ENCODE assay signal across 22 mouse cellular contexts in genomic region chr19:9998736-9999486, GRCm38 (mm10). TPM values are rescaled to one million over a fixed set of nuclear protein-coding genes. Genes with fewer than 3 reads are reported as not detected.
"Had no signal": no experiment of that assay in that cellular context is flagged by ENCODE, and none has a peak within 500 bp of the region (broad histone marks: within the 10 kb centered on the region; RNA-seq: fewer than 3 reads in every experiment).

No protein-coding gene starts in this region.

- H3K36me3 ChIP-seq: limb, embryonic 12.5 days; limb, embryonic 15.5 days; midbrain, embryonic 13.5 days; stomach, embryonic 15.5 days had no signal

- H3K4me1 ChIP-seq: limb, embryonic 12.5 days; limb, embryonic 15.5 days; midbrain, embryonic 13.5 days; stomach, embryonic 15.5 days had no signal

- ATAC-seq: intestine, embryonic 16.5 days; liver, postnatal 0 days; lung, postnatal 0 days; midbrain, embryonic 13.5 days; midbrain, embryonic 16.5 days had no signal

- H3K4me3 ChIP-seq: layer of hippocampus, adult 2 months; limb, embryonic 12.5 days; limb, embryonic 15.5 days; midbrain, embryonic 13.5 days; stomach, embryonic 15.5 days had no signal

- H3K27ac ChIP-seq: layer of hippocampus, adult 2 months; limb, embryonic 12.5 days; limb, embryonic 15.5 days; liver, embryonic 14.5 days; macrophage; midbrain, embryonic 13.5 days; stomach, embryonic 15.5 days had no signal

- H3K9ac ChIP-seq: limb, embryonic 12.5 days; limb, embryonic 15.5 days; liver, embryonic 14.5 days; liver, postnatal 0 days; lung, embryonic 14.5 days; midbrain, embryonic 13.5 days; stomach, embryonic 15.5 days had no signal

- DNase-seq: kidney, adult 18-20 months; kidney, adult 9 months; kidney, postnatal 14 days; layer of hippocampus, adult 9-11 months; left cerebral cortex, postnatal 4 days; liver, postnatal 0 days; lung, embryonic 14.5 days; right cerebral cortex, postnatal 14 days; spleen, adult 18-20 months; thymus, postnatal 25 days had no signal

- H3K27me3 ChIP-seq: limb, embryonic 12.5 days; limb, embryonic 15.5 days; midbrain, embryonic 13.5 days; stomach, embryonic 15.5 days had no signal

- H3K4me2 ChIP-seq: limb, embryonic 12.5 days; limb, embryonic 15.5 days; liver, embryonic 11.5 days; lung, embryonic 14.5 days; midbrain, embryonic 13.5 days; stomach, embryonic 15.5 days had no signal

- H3K9me3 ChIP-seq: limb, embryonic 15.5 days; midbrain, embryonic 13.5 days; stomach, embryonic 15.5 days had no signal

RNA-seq across cellular contexts. Expression of gene Best1, which starts 2.5 kb away (rescaled TPM):
- total RNA-seq: megakaryocyte, adult 5-6 weeks had no signal
